ENCODE assay signal across 25 mouse cellular contexts in the genomic region with DNA sequence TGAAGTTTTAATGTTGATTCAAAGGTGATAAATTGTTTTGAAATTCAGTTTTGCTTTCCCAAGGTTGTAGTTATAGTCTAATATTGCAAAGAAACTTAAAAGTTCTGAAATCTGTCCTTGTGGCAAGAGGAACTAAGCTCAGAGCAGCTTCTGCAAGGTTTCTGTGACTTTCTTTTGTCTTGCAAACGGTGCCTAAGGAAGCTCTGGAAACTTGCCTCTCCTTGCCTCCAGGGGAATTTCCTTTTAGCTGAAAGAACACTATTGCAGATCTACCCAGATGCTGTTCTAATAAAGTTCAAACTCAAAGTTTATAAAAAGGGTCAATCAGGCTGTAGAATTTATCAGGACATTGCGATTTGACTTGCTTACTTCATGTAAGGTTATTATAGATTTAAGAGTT. TPM values are rescaled to one million over a fixed set of nuclear protein-coding genes. Genes with fewer than 3 reads are reported as not detected.
"Had no signal": no experiment of that assay in that cellular context is flagged by ENCODE, and none has a peak within 500 bp of the region (broad histone marks: within the 10 kb centered on the region; RNA-seq: fewer than 3 reads in every experiment).

No protein-coding gene starts in this region.

RNA-seq across cellular contexts. Expression of a gene that starts 37.5 kb away (rescaled TPM):
- polyA plus RNA-seq: heart, embryonic 12.5 days; heart, embryonic 13.5 days; heart, embryonic 14.5 days; heart, embryonic 15.5 days; heart, embryonic 16.5 days; heart, postnatal 0 days; hindbrain, embryonic 10.5 days; hindbrain, embryonic 11.5 days; hindbrain, embryonic 12.5 days; hindbrain, embryonic 13.5 days; hindbrain, embryonic 14.5 days; hindbrain, embryonic 15.5 days; hindbrain, embryonic 16.5 days; hindbrain, postnatal 0 days; inflammation-experienced regulatory T-cells, adult 6 months; intestine, embryonic 14.5 days; intestine, embryonic 15.5 days; intestine, embryonic 16.5 days; intestine, postnatal 0 days; kidney, adult 2 months; kidney, embryonic 14.5 days; kidney, embryonic 15.5 days; kidney, embryonic 16.5 days; kidney, postnatal 0 days; large intestine, adult 2 months had no signal

RNA-seq across cellular contexts. Expression of a gene that starts 53.4 kb away (rescaled TPM):
- polyA plus RNA-seq: heart, embryonic 12.5 days; heart, embryonic 13.5 days; heart, embryonic 14.5 days; heart, embryonic 15.5 days; heart, embryonic 16.5 days; heart, postnatal 0 days; hindbrain, embryonic 10.5 days; hindbrain, embryonic 11.5 days; hindbrain, embryonic 12.5 days; hindbrain, embryonic 13.5 days; hindbrain, embryonic 14.5 days; hindbrain, embryonic 15.5 days; hindbrain, embryonic 16.5 days; hindbrain, postnatal 0 days; inflammation-experienced regulatory T-cells, adult 6 months; intestine, embryonic 14.5 days; intestine, embryonic 15.5 days; intestine, embryonic 16.5 days; intestine, postnatal 0 days; kidney, adult 2 months; kidney, embryonic 14.5 days; kidney, embryonic 15.5 days; kidney, embryonic 16.5 days; kidney, postnatal 0 days; large intestine, adult 2 months had no signal
